23 mouse cellular contexts compared by ENCODE assay signal in the genomic region with DNA sequence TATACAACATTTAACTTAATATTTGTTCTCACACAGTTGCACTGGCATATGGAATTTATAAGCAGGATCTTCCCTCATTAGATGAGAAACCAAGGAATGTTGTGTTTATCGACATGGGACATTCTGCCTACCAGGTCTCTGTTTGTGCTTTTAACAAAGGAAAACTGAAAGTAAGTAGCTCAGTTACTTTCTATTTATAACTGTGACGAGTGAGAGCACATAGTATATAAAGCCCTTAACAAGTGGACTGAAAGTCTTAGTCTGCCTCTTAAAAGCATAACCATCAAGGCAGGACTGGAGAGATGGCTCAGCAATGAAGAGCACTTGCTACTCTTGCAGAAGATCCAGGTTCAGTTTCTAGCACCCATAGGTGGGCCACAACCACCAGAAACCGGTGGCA. TPM values are rescaled to one million over a fixed set of nuclear protein-coding genes. Genes with fewer than 3 reads are reported as not detected.
A peak's percentile ranks its signal among the peaks of the same experiment; 100 is the strongest.
DNase-seq lines count a peak whose midpoint lies in the region.
"Had no signal": no experiment of that assay in that cellular context is flagged by ENCODE, and none has a peak within 500 bp of the region (broad histone marks: within the 10 kb centered on the region; RNA-seq: fewer than 3 reads in every experiment).

No protein-coding gene starts in this region.

- peak; percentile 3 for DNase-seq in CD4-positive, CD25-positive, alpha-beta regulatory T cell, adult 2 months (ENCODE audit: low read depth, low spot score)
- peak; percentile 5 for DNase-seq in NIH3T3 (ENCODE audit: low read depth)
- DNase-seq in induced T-regulatory cell, adult 2 months (ENCODE audit: low read depth), result peak; percentile 50
- peak; percentile 4 for DNase-seq in splenic B cell, adult 2 months (ENCODE audit: low read depth, low spot score)
- DNase-seq in testis, postnatal 14 days (ENCODE audit: low spot score), result no peak
- no peak for DNase-seq in cerebellum, postnatal 4 days (ENCODE audit: low spot score in 2 of 2)
- DNase-seq in ovary, postnatal 14 days (ENCODE audit: low spot score), result no peak
- DNase-seq in left cerebral cortex, adult 18-20 months (ENCODE audit: low spot score in 2 of 2), result no peak
- DNase-seq: adrenal gland, postnatal 10 days; adrenal gland, postnatal 36 days; cerebellum, adult 11 months; cerebellum, adult 2 months; cerebellum, adult 9-11 months; cerebellum, postnatal 25 days; forebrain, postnatal 0 days; gastrocnemius, adult 2 months; gastrocnemius, postnatal 14 days; heart, adult 11 months; heart, postnatal 36 days; kidney, adult 11 months had no signal

- H3K27me3 ChIP-seq in splenic B cell, adult 2 months (ENCODE audit: control insufficient read depth, insufficient read depth, low read length, poor library complexity, severe bottlenecking), result no peaks in the 10 kb centered on the region
- H3K27me3 ChIP-seq: hindbrain, embryonic 13.5 days; intestine, embryonic 15.5 days had no signal

- peaks cover 1% of the 10 kb centered on the region; the same call in 1 of the 2 replicates for H3K36me3 ChIP-seq in splenic B cell, adult 2 months (ENCODE audit: control insufficient read depth, insufficient read depth, low read length, poor library complexity, severe bottlenecking)
- H3K36me3 ChIP-seq: intestine, embryonic 15.5 days had no signal

RNA-seq across cellular contexts. Expression of gene Hspa4l, which starts 16.5 kb away (rescaled TPM):
- total RNA-seq in left cerebral cortex, adult 18-20 months (2021), result 100 to 1,000 TPM; 178 to 183 TPM

RNA-seq across cellular contexts. Expression of gene Plk4, which starts 39.1 kb away (rescaled TPM):
- total RNA-seq in left cerebral cortex, adult 18-20 months (2021), result 1 to 10 TPM; 4.3 to 5.3 TPM

RNA-seq across cellular contexts. Expression of gene Slc25a31, which starts 52.1 kb away (rescaled TPM):
- not detected for total RNA-seq in left cerebral cortex, adult 18-20 months (2021)
- total RNA-seq: adrenal gland, postnatal 36 days; gastrocnemius, adult 2 months; gastrocnemius, postnatal 14 days; gastrocnemius, postnatal 4 days; heart, postnatal 36 days had no signal

Comparison
In these comparisons a context has a peak if more than half of its experiments do, and no peak if none do; other contexts are left out.
1. DNase-seq: peak in CD4-positive, CD25-positive, alpha-beta regulatory T cell, adult 2 months (single experiment), NIH3T3 (single experiment), induced T-regulatory cell, adult 2 months (single experiment) and splenic B cell, adult 2 months (single experiment); none in testis, postnatal 14 days (single experiment), cerebellum, postnatal 4 days (0 of 2), ovary, postnatal 14 days (single experiment) and left cerebral cortex, adult 18-20 months (0 of 2).